Mouse (Mus musculus): ENCODE results near the gene Ascl2. TPM values are rescaled to one million over a fixed set of nuclear protein-coding genes. Genes with fewer than 3 reads are reported as not detected.

Gene Ascl2
- polyA plus RNA-seq, 1 experiment from 2014 or later: 0.15 TPM

GRCm38 (mm10) chr7:143008370-143008926 lies 39.4 kb upstream of the Ascl2 start:
- Histone ChIP-seq H3K9ac (no peak overlapping the region), H3K27ac (no peak overlapping the region), H3K9me3 (no peaks in the 10 kb centered on the region), H3K4me1 (peaks cover 26% of the 10 kb centered on the region), H3K4me3 (no peak overlapping the region), H3K36me3 (no peaks in the 10 kb centered on the region), H3K27me3 (replicated peaks) (no peaks in the 10 kb centered on the region), H3K4me2 (replicated peaks) (no peak overlapping the region; the same call in 1 of the 2 replicates)
- peak; percentile 18 for ATAC-seq (ENCODE audit: low FRiP score, low read depth)
- WGBS: 51% methylated on average over 8 of the region's 8 CpGs

- Histone ChIP-seq H3K36me3 (no peaks in the 10 kb centered on the region), H3K27ac (no peak overlapping the region), H3K4me1 (peaks cover 26% of the 10 kb centered on the region), H3K9ac (no peak overlapping the region), H3K4me2 (replicated peaks) (no peak overlapping the region; the same call in 1 of the 2 replicates), H3K4me3 (no peak overlapping the region), H3K9me3 (no peaks in the 10 kb centered on the region), H3K27me3 (replicated peaks) (no peaks in the 10 kb centered on the region)
- ATAC-seq (ENCODE audit: low FRiP score, low read depth): peak; percentile 72
- WGBS: 40% methylated on average over 17 of the region's 17 CpGs
Observed at GRCm38 (mm10) chr7:143007599-143008369, 38.7 kb upstream of the Ascl2 start.

- no peak overlapping the region for H3K27ac ChIP-seq
- no peak overlapping the region for H3K4me2 ChIP-seq (replicated peaks)
- no peak overlapping the region for H3K9ac ChIP-seq
- H3K9me3 ChIP-seq: no peaks in the 10 kb centered on the region
- 91% methylated on average over 8 of the region's 8 CpGs for WGBS
- no peaks in the 10 kb centered on the region for H3K36me3 ChIP-seq
- H3K4me3 ChIP-seq: no peak overlapping the region
- H3K27me3 ChIP-seq (replicated peaks): no peaks in the 10 kb centered on the region
- peaks cover 18% of the 10 kb centered on the region for H3K4me1 ChIP-seq
- no peak for ATAC-seq (ENCODE audit: low FRiP score, low read depth)
Observed at GRCm38 (mm10) chr7:143006756-143007598, 37.9 kb upstream of the Ascl2 start.

- Histone ChIP-seq H3K9ac (no peak overlapping the region), H3K4me1 (peaks cover 14% of the 10 kb centered on the region), H3K27me3 (replicated peaks) (no peaks in the 10 kb centered on the region), H3K4me2 (replicated peaks) (no peak overlapping the region), H3K27ac (no peak overlapping the region), H3K36me3 (no peaks in the 10 kb centered on the region), H3K4me3 (no peak overlapping the region), H3K9me3 (no peaks in the 10 kb centered on the region)
- 84% methylated on average over 2 of the region's 2 CpGs for WGBS
- no peak for ATAC-seq (ENCODE audit: low FRiP score, low read depth)
Observed at GRCm38 (mm10) chr7:143006097-143006755, 37.2 kb upstream of the Ascl2 start.

- Histone ChIP-seq H3K9ac (no peak overlapping the region), H3K36me3 (no peaks in the 10 kb centered on the region), H3K9me3 (no peaks in the 10 kb centered on the region), H3K4me3 (no peak overlapping the region), H3K4me2 (replicated peaks) (no peak overlapping the region), H3K4me1 (peaks cover 14% of the 10 kb centered on the region), H3K27me3 (replicated peaks) (no peaks in the 10 kb centered on the region), H3K27ac (no peak overlapping the region)
- no peak for ATAC-seq (ENCODE audit: low FRiP score, low read depth)
- 92% methylated on average over 6 of the region's 6 CpGs for WGBS
Observed at GRCm38 (mm10) chr7:143005344-143006096, 36.5 kb upstream of the Ascl2 start.

- Histone ChIP-seq H3K4me1 (peaks cover 14% of the 10 kb centered on the region), H3K9me3 (no peaks in the 10 kb centered on the region), H3K27ac (no peak within 1 kb of the TSS), H3K4me2 (replicated peaks) (no peak within 1 kb of the TSS), H3K27me3 (replicated peaks) (no peaks in the 10 kb centered on the region), H3K9ac (no peak within 1 kb of the TSS), H3K36me3 (no peaks in the 10 kb centered on the region), H3K4me3 (no peak within 1 kb of the TSS)
- 71% methylated on average over 4 of the region's 4 CpGs for WGBS
- ATAC-seq (ENCODE audit: low FRiP score, low read depth): no peak
Observed at GRCm38 (mm10) chr7:143004727-143005343, 35.8 kb upstream of the Ascl2 start, which contains the start of gene Tspan32. Gene Tspan32 (plus strand): TSS chr7:143005046.

GRCm38 (mm10) chr7:143002679-143003078 lies 33.6 kb upstream of the Ascl2 start:
- Histone ChIP-seq H3K4me3 (no peak overlapping the region), H3K4me1 (no peaks in the 10 kb centered on the region), H3K9me3 (no peaks in the 10 kb centered on the region), H3K27ac (no peak overlapping the region), H3K27me3 (replicated peaks) (no peaks in the 10 kb centered on the region), H3K36me3 (no peaks in the 10 kb centered on the region), H3K9ac (no peak overlapping the region), H3K4me2 (replicated peaks) (no peak overlapping the region)
- 22% methylated on average over 3 of the region's 3 CpGs for WGBS
- no peak for ATAC-seq (ENCODE audit: low FRiP score, low read depth)

GRCm38 (mm10) chr7:142997403-142998150 lies 28.5 kb upstream of the Ascl2 start:
- Histone ChIP-seq H3K9ac (no peak overlapping the region), H3K4me1 (no peaks in the 10 kb centered on the region), H3K4me2 (replicated peaks) (no peak overlapping the region), H3K4me3 (no peak overlapping the region), H3K36me3 (no peaks in the 10 kb centered on the region), H3K27ac (no peak overlapping the region), H3K27me3 (replicated peaks) (no peaks in the 10 kb centered on the region), H3K9me3 (no peaks in the 10 kb centered on the region)
- 77% methylated on average over 3 of the region's 3 CpGs for WGBS
- no peak for ATAC-seq (ENCODE audit: low FRiP score, low read depth)

- H3K9ac ChIP-seq: no peak overlapping the region
- H3K4me1 ChIP-seq: no peaks in the 10 kb centered on the region
- 88% methylated on average over 2 of the region's 2 CpGs for whole genome bisulfite sequencing
- H3K36me3 ChIP-seq: no peaks in the 10 kb centered on the region
- H3K27me3 ChIP-seq (replicated peaks): no peaks in the 10 kb centered on the region
- no peak overlapping the region for H3K4me2 ChIP-seq (replicated peaks)
- no peak overlapping the region for H3K27ac ChIP-seq
- H3K9me3 ChIP-seq: no peaks in the 10 kb centered on the region
- H3K4me3 ChIP-seq: no peak overlapping the region
- no peak for ATAC-seq (ENCODE audit: low FRiP score, low read depth)
Observed at GRCm38 (mm10) chr7:142996998-142997397, 27.9 kb upstream of the Ascl2 start.

GRCm38 (mm10) chr7:142995630-142996338 lies 26.7 kb upstream of the Ascl2 start:
- no peaks in the 10 kb centered on the region for H3K4me1 ChIP-seq
- no peaks in the 10 kb centered on the region for H3K9me3 ChIP-seq
- H3K4me2 ChIP-seq (replicated peaks): no peak overlapping the region
- WGBS: 63% methylated on average over 3 of the region's 3 CpGs
- H3K9ac ChIP-seq: no peak overlapping the region
- no peak for ATAC-seq (ENCODE audit: low FRiP score, low read depth)
- no peaks in the 10 kb centered on the region for H3K36me3 ChIP-seq
- no peak overlapping the region for H3K27ac ChIP-seq
- H3K4me3 ChIP-seq: no peak overlapping the region
- no peaks in the 10 kb centered on the region for H3K27me3 ChIP-seq (replicated peaks)

All from neural tube, embryonic 12.5 days (tissue).